Mouse (Mus musculus): ENCODE measurements around the gene Gm6502.
"Not testable (repeated sequence)": the region's sequence is repeated elsewhere in the genome, so short reads cannot be mapped to it uniquely, and the experiment has no call there.

Gm6502 gene

GRCm38 (mm10) chr5:94314135-94314534 is at the start of gene Gm6502:
Gene Gm6502, plus strand, starts transcription at chr5:94314435.
- not testable (repeated sequence) for DNase-seq

GRCm38 (mm10) chr5:94306696-94307095 is 7.5 kb upstream of the Gm6502 start, which contains the start of gene A430089I19Rik:
Gene A430089I19Rik, minus strand, starts transcription at chr5:94306796.
- DNase-seq, result not testable (repeated sequence)

GRCm38 (mm10) chr5:94339449-94339848 is 25.2 kb downstream of the Gm6502 start, which contains the start of gene AA792892:
Gene AA792892, plus strand, starts transcription at chr5:94339749.
- not testable (repeated sequence) for DNase-seq

All from cerebellum, adult 11 months (tissue).